Mouse (Mus musculus): ENCODE data around the gene Sec16b. TPM values are rescaled to one million over a fixed set of nuclear protein-coding genes. Genes with fewer than 3 reads are reported as not detected.

Sec16b gene
- total RNA-seq, 2 experiments from 2014 or later = 0.15 to 0.27 TPM

- DNase-seq = no peak
Observed at GRCm38 (mm10) chr1:157560654-157561386, 54.3 kb downstream of the Sec16b start.

- no peak for DNase-seq
Observed at GRCm38 (mm10) chr1:157567819-157568218, 61.3 kb downstream of the Sec16b start.

- no peak for DNase-seq
Observed at GRCm38 (mm10) chr1:157569263-157570090, 62.9 kb downstream of the Sec16b start.

GRCm38 (mm10) chr1:157575316-157575715 is 68.8 kb downstream of the Sec16b start:
- no peak for DNase-seq

GRCm38 (mm10) chr1:157578336-157578735 is 71.8 kb downstream of the Sec16b start:
- DNase-seq = no peak

- no peak for DNase-seq
Observed at GRCm38 (mm10) chr1:157586556-157586955, 80.0 kb downstream of the Sec16b start.

GRCm38 (mm10) chr1:157592039-157592438 is 85.5 kb downstream of the Sec16b start:
- no peak for DNase-seq

- no peak for DNase-seq
Observed at GRCm38 (mm10) chr1:157594561-157594960, 88.0 kb downstream of the Sec16b start.

GRCm38 (mm10) chr1:157595165-157595564 is 88.6 kb downstream of the Sec16b start:
- DNase-seq = no peak

- DNase-seq = no peak
Observed at GRCm38 (mm10) chr1:157604513-157604912, 98.0 kb downstream of the Sec16b start.

Other genes starting within 250 kb of the Sec16b start
- 10 to 100 TPM; 73.6 to 99.1 TPM for gene Rasal2, start 94.1 kb upstream of the Sec16b start, total RNA-seq (2021)
- 1 to 10 TPM; 3.8 to 4.1 TPM for gene Cryzl2, start 48.2 kb upstream of the Sec16b start, total RNA-seq (2021)

All from layer of hippocampus, postnatal 36 days (tissue).